Mouse (Mus musculus): ENCODE data around the gene Hoxb4. TPM values are rescaled to one million over a fixed set of nuclear protein-coding genes. Genes with fewer than 3 reads are reported as not detected.

The Hoxb4 gene
- polyA plus RNA-seq, 1 experiment: not detected

- H3K4me3 ChIP-seq (ENCODE audit: insufficient read depth, low read depth, low read length): no peak overlapping the region
- H3K4me1 ChIP-seq (ENCODE audit: control insufficient read depth, insufficient read depth, low read length): no peaks in the 10 kb centered on the region
- TF ChIP-seq POLR2A (IDR thresholded peaks at IDR 0.05; ENCODE audit: insufficient read depth, low read depth, low read length) (no peak), CTCF (IDR thresholded peaks at IDR 0.05; ENCODE audit: insufficient read depth, low read depth, low read length) (no peak)
- H3K27ac ChIP-seq (ENCODE audit: insufficient read depth, low read depth, low read length): no peak overlapping the region
- 2% methylated on average over 5 of the region's 5 CpGs for WGBS
Measured at GRCm38 (mm10) chr11:96324125-96324524, 6.1 kb downstream of the Hoxb4 start.

- H3K4me3 ChIP-seq (ENCODE audit: insufficient read depth, low read depth, low read length): no peak overlapping the region
- H3K27ac ChIP-seq (ENCODE audit: insufficient read depth, low read depth, low read length): no peak overlapping the region
- H3K4me1 ChIP-seq (ENCODE audit: control insufficient read depth, insufficient read depth, low read length): no peaks in the 10 kb centered on the region
- TF ChIP-seq POLR2A (IDR thresholded peaks at IDR 0.05; ENCODE audit: insufficient read depth, low read depth, low read length) (no peak), CTCF (IDR thresholded peaks at IDR 0.05; ENCODE audit: insufficient read depth, low read depth, low read length) (no peak)
- 5% methylated on average over 8 of the region's 8 CpGs for WGBS
Measured at GRCm38 (mm10) chr11:96324965-96325364, 6.9 kb downstream of the Hoxb4 start.

DNA sequence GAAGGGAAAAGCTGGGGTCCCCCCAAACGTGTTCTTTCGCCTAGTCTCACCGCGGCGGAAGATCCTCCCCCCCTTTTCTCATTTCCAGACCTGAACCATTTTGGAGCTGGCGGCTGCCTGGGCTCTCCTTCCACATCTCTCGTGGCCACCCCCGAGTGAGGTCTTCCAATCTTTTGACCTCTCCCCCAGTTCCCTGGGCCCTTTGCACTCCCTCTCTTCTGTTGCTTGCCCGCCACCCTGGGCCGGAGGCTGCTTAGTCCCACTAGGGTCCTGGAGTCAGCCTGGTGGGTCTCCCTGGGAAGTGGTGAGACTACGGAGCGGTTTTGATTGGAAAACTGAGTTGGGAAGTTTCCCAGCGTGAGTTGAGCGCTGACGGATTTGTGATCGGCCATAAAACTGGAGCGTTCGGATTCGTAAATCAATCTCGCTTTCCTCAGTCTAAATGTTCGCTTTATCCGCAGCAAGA is 7.7 kb downstream of the Hoxb4 start:
- Histone ChIP-seq H3K4me1 (ENCODE audit: control insufficient read depth, insufficient read depth, low read length) (no peaks in the 10 kb centered on the region), H3K4me3 (ENCODE audit: insufficient read depth, low read depth, low read length) (no peak overlapping the region), H3K27ac (ENCODE audit: insufficient read depth, low read depth, low read length) (no peak overlapping the region)
- TF ChIP-seq CTCF (IDR thresholded peaks at IDR 0.05; ENCODE audit: insufficient read depth, low read depth, low read length): no peak
- TF ChIP-seq POLR2A (IDR thresholded peaks at IDR 0.05; ENCODE audit: insufficient read depth, low read depth, low read length): no peak
- WGBS: 8% methylated on average over 22 of the region's 22 CpGs

DNA sequence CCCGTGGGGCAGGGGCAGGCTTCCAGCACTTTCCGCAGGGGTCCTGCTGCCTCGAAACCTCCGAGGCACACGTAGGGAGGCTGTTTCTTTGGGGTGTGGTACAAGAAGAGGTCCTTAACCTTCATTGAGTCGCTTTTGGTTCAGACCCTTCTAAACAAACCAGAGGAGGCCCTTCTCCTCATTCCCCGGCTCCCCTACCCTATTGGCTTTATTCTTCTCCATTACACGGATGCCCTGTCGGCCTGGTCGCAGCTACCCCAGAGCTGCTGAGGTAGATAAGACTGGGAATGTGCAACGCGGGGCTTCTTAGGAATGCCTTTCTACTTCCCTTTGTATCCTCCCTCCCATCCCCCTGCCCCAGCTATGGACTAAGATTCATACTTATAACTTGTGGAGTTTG is 8.6 kb downstream of the Hoxb4 start:
- Histone ChIP-seq H3K4me1 (ENCODE audit: control insufficient read depth, insufficient read depth, low read length) (no peaks in the 10 kb centered on the region), H3K27ac (ENCODE audit: insufficient read depth, low read depth, low read length) (no peak overlapping the region), H3K4me3 (ENCODE audit: insufficient read depth, low read depth, low read length) (no peak overlapping the region)
- 2% methylated on average over 12 of the region's 12 CpGs for WGBS
- no peak for TF ChIP-seq POLR2A (IDR thresholded peaks at IDR 0.05; ENCODE audit: insufficient read depth, low read depth, low read length)
- no peak for TF ChIP-seq CTCF (IDR thresholded peaks at IDR 0.05; ENCODE audit: insufficient read depth, low read depth, low read length)

DNA sequence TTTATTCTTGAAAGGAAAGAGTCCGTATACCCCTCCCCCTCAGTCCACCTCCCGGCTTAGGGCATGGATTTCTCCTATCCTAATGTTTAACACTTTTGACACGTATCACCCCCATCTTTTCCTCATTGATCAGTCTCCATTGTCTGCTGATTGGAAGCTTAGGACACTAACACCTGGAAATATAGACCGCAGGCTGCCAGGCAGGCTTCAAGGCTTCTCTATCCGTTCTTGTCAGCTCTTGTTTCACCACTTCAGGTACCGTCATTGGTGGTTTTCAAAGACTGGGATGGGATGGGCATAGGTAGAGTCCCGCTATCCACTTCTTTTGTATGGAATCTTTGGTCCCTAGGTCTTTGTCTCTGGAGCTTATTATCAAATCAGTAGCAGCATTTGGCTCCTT is 9.1 kb downstream of the Hoxb4 start:
- H3K4me3 ChIP-seq (ENCODE audit: insufficient read depth, low read depth, low read length): no peak overlapping the region
- H3K27ac ChIP-seq (ENCODE audit: insufficient read depth, low read depth, low read length): no peak overlapping the region
- TF ChIP-seq CTCF (IDR thresholded peaks at IDR 0.05; ENCODE audit: insufficient read depth, low read depth, low read length) (no peak), POLR2A (IDR thresholded peaks at IDR 0.05; ENCODE audit: insufficient read depth, low read depth, low read length) (no peak)
- no peaks in the 10 kb centered on the region for H3K4me1 ChIP-seq (ENCODE audit: control insufficient read depth, insufficient read depth, low read length)
- WGBS: 3% methylated on average over 7 of the region's 7 CpGs

- Histone ChIP-seq H3K4me1 (ENCODE audit: control insufficient read depth, insufficient read depth, low read length) (no peaks in the 10 kb centered on the region; the same call in 1 of the 2 replicates), H3K4me3 (ENCODE audit: insufficient read depth, low read depth, low read length) (no peak overlapping the region), H3K27ac (ENCODE audit: insufficient read depth, low read depth, low read length) (no peak overlapping the region)
- no peak for TF ChIP-seq CTCF (IDR thresholded peaks at IDR 0.05; ENCODE audit: insufficient read depth, low read depth, low read length)
- TF ChIP-seq POLR2A (IDR thresholded peaks at IDR 0.05; ENCODE audit: insufficient read depth, low read depth, low read length): no peak
- WGBS: 7% methylated on average over 5 of the region's 5 CpGs
Measured at GRCm38 (mm10) chr11:96327750-96328149, 9.7 kb downstream of the Hoxb4 start.

GRCm38 (mm10) chr11:96328605-96329004 is 10.5 kb downstream of the Hoxb4 start:
- Histone ChIP-seq H3K27ac (ENCODE audit: insufficient read depth, low read depth, low read length) (no peak overlapping the region), H3K4me1 (ENCODE audit: control insufficient read depth, insufficient read depth, low read length) (no peaks in the 10 kb centered on the region; the same call in 1 of the 2 replicates), H3K4me3 (ENCODE audit: insufficient read depth, low read depth, low read length) (no peak overlapping the region)
- WGBS: 7% methylated on average over 8 of the region's 8 CpGs
- no peak for TF ChIP-seq CTCF (IDR thresholded peaks at IDR 0.05; ENCODE audit: insufficient read depth, low read depth, low read length)
- TF ChIP-seq POLR2A (IDR thresholded peaks at IDR 0.05; ENCODE audit: insufficient read depth, low read depth, low read length): no peak

DNA sequence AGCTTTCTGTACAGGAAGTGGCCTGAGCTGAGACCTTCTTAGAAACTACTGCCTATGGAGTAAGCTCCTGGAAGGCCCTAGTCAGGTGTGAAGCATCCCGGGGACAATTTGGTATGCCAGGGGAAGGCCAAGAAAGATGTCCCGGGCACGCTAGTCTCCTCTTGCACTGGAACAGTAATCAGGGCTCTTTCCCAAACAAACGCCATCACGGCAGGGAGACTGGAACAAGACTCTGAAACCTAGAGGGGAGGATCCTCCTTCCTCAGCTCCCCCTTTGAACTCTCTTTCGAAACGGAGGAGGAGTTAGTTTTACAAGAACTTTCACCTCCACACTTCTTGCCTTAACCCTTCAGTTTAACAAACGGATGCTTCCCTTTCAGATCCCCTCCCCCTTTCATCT is 14.0 kb downstream of the Hoxb4 start:
- WGBS: under 1% methylated on average over 8 of the region's 8 CpGs
- H3K4me3 ChIP-seq (ENCODE audit: insufficient read depth, low read depth, low read length): no peak overlapping the region
- H3K27ac ChIP-seq (ENCODE audit: insufficient read depth, low read depth, low read length): no peak overlapping the region
- TF ChIP-seq CTCF (IDR thresholded peaks at IDR 0.05; ENCODE audit: insufficient read depth, low read depth, low read length) (no peak), POLR2A (IDR thresholded peaks at IDR 0.05; ENCODE audit: insufficient read depth, low read depth, low read length) (no peak)
- H3K4me1 ChIP-seq (ENCODE audit: control insufficient read depth, insufficient read depth, low read length): no peaks in the 10 kb centered on the region; the same call in 1 of the 2 replicates

DNA sequence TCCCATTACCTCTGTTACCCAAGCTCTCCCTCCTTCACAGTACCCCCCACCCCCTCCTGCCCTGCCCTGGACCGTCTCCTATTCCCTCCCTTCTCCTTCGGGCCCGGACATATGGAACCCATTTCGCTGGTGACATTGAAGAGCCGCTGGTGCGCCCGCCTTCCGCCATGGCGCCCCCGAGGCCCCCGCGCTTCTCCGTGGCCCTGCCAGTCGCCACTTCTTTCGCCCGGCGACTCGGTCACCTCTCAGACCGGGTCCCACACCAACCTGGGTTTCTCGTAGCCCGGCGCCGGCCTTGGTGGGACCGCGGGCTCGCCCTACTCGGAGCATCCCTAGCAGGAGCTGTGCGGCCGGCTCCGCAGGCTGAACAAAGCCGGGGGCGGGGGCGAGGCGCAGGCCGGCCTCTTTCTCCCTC is 14.6 kb downstream of the Hoxb4 start:
- WGBS: 2% methylated on average over 35 of the region's 35 CpGs
- no peak for TF ChIP-seq CTCF (IDR thresholded peaks at IDR 0.05; ENCODE audit: insufficient read depth, low read depth, low read length)
- TF ChIP-seq POLR2A (IDR thresholded peaks at IDR 0.05; ENCODE audit: insufficient read depth, low read depth, low read length): no peak
- no peaks in the 10 kb centered on the region; the same call in 1 of the 2 replicates for H3K4me1 ChIP-seq (ENCODE audit: control insufficient read depth, insufficient read depth, low read length)
- H3K27ac ChIP-seq (ENCODE audit: insufficient read depth, low read depth, low read length): no peak overlapping the region
- H3K4me3 ChIP-seq (ENCODE audit: insufficient read depth, low read depth, low read length): no peak overlapping the region

Measured in olfactory bulb, adult 2 months (tissue).